Mouse (Mus musculus) heart, postnatal 14 days (tissue): Measurements from ENCODE around the gene 9530053A07Rik. TPM values are rescaled to one million over a fixed set of nuclear protein-coding genes. Genes with fewer than 3 reads are reported as not detected.

Experiments used
- DNase-seq, 2 experiments: peaks; one replicate each; pipeline ENCODE4 v3.0.0; 2021 to 2022
- intact Hi-C: fragments of 180-260 bp; cut with DNase I; formaldehyde crosslinking; loops from one replicate; pipeline ENCODE4 v1.15.1; 2025
- total RNA-seq, 2 experiments: library from RNA; stranded (reverse); gene quantifications; 2 replicates each; pipeline ENCODE4 v1.2.3; 2021

9530053A07Rik gene
- total RNA-seq, 2 experiments from 2014 or later = 0.02 TPM; not detected in 1

DNA sequence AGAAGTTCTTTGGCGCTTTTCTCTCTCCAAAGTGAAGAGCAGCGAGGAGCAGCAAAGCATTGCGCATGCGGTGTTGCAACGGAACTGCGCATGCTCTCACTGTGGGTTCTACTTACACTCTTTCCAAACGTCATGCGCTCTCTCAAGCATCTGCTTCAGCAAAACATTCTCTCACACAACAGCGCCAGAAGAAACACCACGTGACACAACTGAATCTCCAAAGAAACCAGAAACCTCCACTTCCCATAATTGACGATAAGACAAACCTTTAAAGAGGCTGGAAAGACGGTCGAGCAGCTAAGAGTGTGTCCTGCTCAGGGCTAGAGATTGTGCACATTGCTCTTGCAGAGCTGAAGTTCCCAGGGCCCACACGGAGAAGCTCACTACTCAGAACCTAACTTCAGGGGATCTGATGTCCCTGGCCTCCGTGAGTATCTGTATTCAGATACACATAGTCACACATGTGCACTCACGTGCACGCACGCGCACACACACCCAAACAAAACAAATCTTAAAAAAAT is 79.8 kb downstream of the 9530053A07Rik start:
- intact Hi-C loops = no loop called here
- peak; percentile 70 for DNase-seq

DNA sequence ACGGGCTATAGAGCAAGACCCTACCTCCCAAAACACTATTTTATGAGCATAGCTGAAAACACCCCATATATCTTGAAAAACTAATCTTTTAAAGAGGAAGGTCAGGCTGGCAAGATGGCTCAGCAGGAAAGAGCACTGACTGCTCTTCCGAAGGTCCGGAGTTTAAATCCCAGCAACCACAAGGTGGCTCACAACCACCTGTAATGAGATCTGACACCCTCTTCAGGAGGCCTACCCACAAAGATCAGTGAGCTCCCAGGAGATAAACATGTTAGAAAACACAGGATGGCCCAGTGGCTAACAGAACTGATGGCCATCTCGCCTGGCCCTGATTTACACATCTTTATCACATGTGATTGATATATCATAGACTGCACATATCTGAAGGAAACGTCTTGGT is 81.5 kb downstream of the 9530053A07Rik start:
- intact Hi-C loops = loop anchor here (5.0 kb wide), 2 partner anchors 92 to 158 kb away; partner anchors contain the start of genes Dll3 and Psmc4
- DNase-seq = no peak

DNA sequence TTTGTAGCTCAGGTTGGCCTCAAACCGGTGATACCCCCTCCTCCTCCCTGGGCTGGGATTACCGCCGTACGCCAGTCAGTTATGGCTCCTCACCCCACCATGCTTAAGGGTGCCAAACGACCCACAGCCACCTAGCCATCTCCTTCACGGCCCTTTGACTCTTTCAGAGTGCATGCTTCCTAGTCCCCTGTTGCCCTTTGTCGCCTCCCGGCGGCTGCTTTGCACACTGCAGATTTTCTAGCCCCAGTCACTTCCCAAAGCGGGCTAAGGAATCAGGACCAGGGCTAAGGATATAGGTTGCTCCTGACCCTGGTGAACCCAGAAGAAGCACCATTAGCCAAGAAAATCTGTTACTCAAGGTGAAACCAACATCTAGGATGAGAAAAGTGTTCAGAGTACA is 84.9 kb downstream of the 9530053A07Rik start:
- peak; percentile 68 to 82 for DNase-seq
- intact Hi-C loops = loop anchor here (1.0 to 5.0 kb wide), 3 partner anchors 66 to 162 kb away; partner anchors contain the start of genes Dll3 and Psmc4

Other genes starting within 250 kb of the 9530053A07Rik start
- gene Zfp974, start 200.0 kb upstream of the 9530053A07Rik start, total RNA-seq = 1 to 10 TPM; 5.2 to 6.7 TPM
- gene Zfp780b, start 150.3 kb upstream of the 9530053A07Rik start, total RNA-seq = 1 to 10 TPM; 9.6 to 9.8 TPM
- 1 to 10 TPM in 1 of 2 experiments, under 1 TPM in 1; 0.55 to 1.4 TPM for gene Zfp850, start 115.4 kb upstream of the 9530053A07Rik start, total RNA-seq
- 100 to 1,000 TPM; 102 to 105 TPM for gene Psmc4, start 79.4 kb upstream of the 9530053A07Rik start, total RNA-seq
- gene Fcgbp, start 58.2 kb upstream of the 9530053A07Rik start, total RNA-seq = 1 to 10 TPM in 1 of 2 experiments, under 1 TPM in 1; 0.14 to 2.0 TPM
- 10 to 100 TPM; 31.2 to 37.7 TPM for gene Fbl, start 40.2 kb downstream of the 9530053A07Rik start, total RNA-seq
- gene Dyrk1b, start 50.0 kb downstream of the 9530053A07Rik start, total RNA-seq = 10 to 100 TPM; 37.4 to 40.8 TPM
- gene Eid2, start 138.4 kb downstream of the 9530053A07Rik start, total RNA-seq = 10 to 100 TPM; 10.7 to 11.9 TPM
- 1 to 10 TPM; 8.0 to 9.4 TPM for gene Eid2b, start 148.3 kb downstream of the 9530053A07Rik start, total RNA-seq
- gene Selenov, start 161.7 kb downstream of the 9530053A07Rik start, total RNA-seq = not detected
- gene Dll3, start 172.8 kb downstream of the 9530053A07Rik start, total RNA-seq = not detected
- 10 to 100 TPM; 47.9 to 57.3 TPM for gene Timm50, start 182.6 kb downstream of the 9530053A07Rik start, total RNA-seq
- gene Supt5, start 209.3 kb downstream of the 9530053A07Rik start, total RNA-seq = 10 to 100 TPM; 55.6 to 58.4 TPM
- gene Rps16, start 221.2 kb downstream of the 9530053A07Rik start, total RNA-seq = 100 to 1,000 TPM; 540 to 612 TPM
- 10 to 100 TPM; 32.1 to 32.5 TPM for gene Plekhg2, start 243.1 kb downstream of the 9530053A07Rik start, total RNA-seq